Mouse (Mus musculus): ENCODE data around the gene Dennd2a.
A peak's percentile ranks its signal among the peaks of the same experiment; 100 is the strongest.
"Not testable (repeated sequence)": the region's sequence is repeated elsewhere in the genome, so short reads cannot be mapped to it uniquely, and the experiment has no call there.

Dennd2a gene

GRCm38 (mm10) chr6:39445801-39446572 lies 111.7 kb downstream of the Dennd2a start:
- DNase-seq, result no peak

- no peak for DNase-seq
Observed at GRCm38 (mm10) chr6:39442786-39443287, 114.8 kb downstream of the Dennd2a start.

GRCm38 (mm10) chr6:39440207-39440606 lies 117.5 kb downstream of the Dennd2a start:
- DNase-seq, result no peak

- not testable (repeated sequence) for DNase-seq
Observed at GRCm38 (mm10) chr6:39437519-39437918, 120.1 kb downstream of the Dennd2a start.

- DNase-seq, result no peak
Observed at GRCm38 (mm10) chr6:39435875-39436274, 121.8 kb downstream of the Dennd2a start.

- DNase-seq, result no peak
Observed at GRCm38 (mm10) chr6:39434886-39435492, 122.7 kb downstream of the Dennd2a start.

GRCm38 (mm10) chr6:39434111-39434885 lies 123.4 kb downstream of the Dennd2a start:
- no peak for DNase-seq

- DNase-seq, result no peak
Observed at GRCm38 (mm10) chr6:39433701-39434100, 124.0 kb downstream of the Dennd2a start.

GRCm38 (mm10) chr6:39433174-39433573 lies 124.5 kb downstream of the Dennd2a start:
- no peak for DNase-seq

- DNase-seq, result no peak
Observed at GRCm38 (mm10) chr6:39430722-39431121, 126.9 kb downstream of the Dennd2a start.

GRCm38 (mm10) chr6:39429007-39429788 lies 128.5 kb downstream of the Dennd2a start:
- no peak for DNase-seq

GRCm38 (mm10) chr6:39427276-39428003 lies 130.2 kb downstream of the Dennd2a start:
- no peak for DNase-seq

- no peak for DNase-seq
Observed at GRCm38 (mm10) chr6:39426725-39427124, 130.9 kb downstream of the Dennd2a start.

- no peak for DNase-seq
Observed at GRCm38 (mm10) chr6:39425181-39425580, 132.5 kb downstream of the Dennd2a start.

- DNase-seq, result no peak
Observed at GRCm38 (mm10) chr6:39423686-39424085, 134.0 kb downstream of the Dennd2a start.

- no peak for DNase-seq
Observed at GRCm38 (mm10) chr6:39423130-39423551, 134.5 kb downstream of the Dennd2a start.

- DNase-seq, result no peak
Observed at GRCm38 (mm10) chr6:39420867-39421266, 136.8 kb downstream of the Dennd2a start.

- peak; percentile 82 for DNase-seq
Observed at GRCm38 (mm10) chr6:39419851-39420721, 137.6 kb downstream of the Dennd2a start, which contains the start of gene Mkrn1. Gene Mkrn1 (minus strand): TSS chr6:39420462.

GRCm38 (mm10) chr6:39419386-39419850 lies 138.2 kb downstream of the Dennd2a start:
- DNase-seq, result no peak

GRCm38 (mm10) chr6:39416654-39417053 lies 141.0 kb downstream of the Dennd2a start:
- DNase-seq, result not testable (repeated sequence)

- peak; percentile 78 for DNase-seq
Observed at GRCm38 (mm10) chr6:39415762-39416161, 141.9 kb downstream of the Dennd2a start.

Measured in lung, postnatal 10 days (tissue).